Mouse (Mus musculus) ES-E14 (cell line): ENCODE measurements around the gene Rhoq. TPM values are rescaled to one million over a fixed set of nuclear protein-coding genes. Genes with fewer than 3 reads are reported as not detected.

Source experiments
- DNase-seq: peaks from one replicate; pipeline ENCODE4 v3.0.0-alpha.2; 2013; ENCODE audit warnings: low read depth, low spot score
- H3K27ac ChIP-seq: 2 replicates; pipeline ENCODE4 v1.5.1; 2012; ENCODE audit warnings: low read depth, mild to moderate bottlenecking, low read length, moderate library complexity, mixed read lengths; ENCODE audit not compliant: poor library complexity, insufficient read depth, severe bottlenecking
- H3K36me3 ChIP-seq: 2 replicates; pipeline ENCODE4 v1.6.1; 2012; ENCODE audit warnings: mild to moderate bottlenecking, low read length, moderate library complexity, mixed read lengths; ENCODE audit not compliant: control insufficient read depth, poor library complexity, insufficient read depth, severe bottlenecking
- H3K4me1 ChIP-seq, 2 experiments: fragments of 150-350 bp in 1 of 2; sonication (generic) in 1 of 2; 2 replicates each; pipeline ENCODE4 v1.6.1; 2012; ENCODE audit warnings: low read length in 2 of 2, mild to moderate bottlenecking in 1 of 2, mixed read lengths in 1 of 2; ENCODE audit not compliant: control insufficient read depth in 2 of 2, insufficient read depth in 2 of 2, poor library complexity in 1 of 2
- H3K4me3 ChIP-seq, 2 experiments: fragments of 150-350 bp in 1 of 2; sonication (generic) in 1 of 2; 2 replicates each; pipeline ENCODE4 v1.5.1; 2012; ENCODE audit warnings: low read length in 2 of 2, low read depth in 1 of 2, mild to moderate bottlenecking in 1 of 2, mixed read lengths in 1 of 2; ENCODE audit not compliant: insufficient read depth in 1 of 2, poor library complexity in 1 of 2, severe bottlenecking in 1 of 2
- H3K9ac ChIP-seq: 2 replicates; pipeline ENCODE4 v1.6.1; 2012; ENCODE audit warnings: low read depth, mild to moderate bottlenecking, low read length, mixed read lengths; ENCODE audit not compliant: poor library complexity, insufficient read depth, severe bottlenecking
- H3K9me3 ChIP-seq: fragments of 150-350 bp; sonication (generic); 2 replicates; pipeline ENCODE4 v1.6.1; 2012; ENCODE audit warnings: low read depth, mild to moderate bottlenecking, low read length; ENCODE audit not compliant: control insufficient read depth, insufficient read depth
- CHD2 ChIP-seq: IDR thresholded peaks from 2 replicates; pipeline ENCODE4 v1.6.1; 2014; ENCODE audit warnings: mild to moderate bottlenecking, low read depth, low read length, inconsistent platforms
- HCFC1 ChIP-seq: IDR thresholded peaks from 2 replicates; pipeline ENCODE4 v1.6.1; 2012; ENCODE audit warnings: low read length, inconsistent platforms, borderline replicate concordance; ENCODE audit not compliant: insufficient read depth
- MAFK ChIP-seq: IDR thresholded peaks from 2 replicates; pipeline ENCODE4 v1.6.1; 2014; ENCODE audit warnings: mild to moderate bottlenecking, low read depth, low read length, inconsistent platforms; ENCODE audit not compliant: insufficient read depth
- ZC3H11A ChIP-seq: IDR thresholded peaks from 2 replicates; pipeline ENCODE4 v1.6.1; 2012; ENCODE audit warnings: low read depth, mild to moderate bottlenecking, inconsistent platforms, low read length, borderline replicate concordance
- ZNF384 ChIP-seq: IDR thresholded peaks from 2 replicates; pipeline ENCODE4 v1.6.1; 2012; ENCODE audit warnings: low read depth, low read length, inconsistent platforms
- in situ Hi-C, 2 experiments: fragments of 600-800 bp; cut with MboI; formaldehyde crosslinking; loops; one replicate each; pipeline ENCODE4 v1.15.1; 2025; ENCODE audit warnings: low sequenced_read_pairs in 2 of 2, inconsistent platforms in 1 of 2; ENCODE audit not compliant: unreplicated experiment in 2 of 2
- total RNA-seq: library from RNA; depleted of rRNA; stranded (reverse); fragments of 300-350 nt; gene quantifications from 2 replicates; pipeline ENCODE4 v1.2.3, GENCODE M21; 2012

Rhoq gene
- total RNA-seq, 1 experiment: 5.9 TPM

DNA sequence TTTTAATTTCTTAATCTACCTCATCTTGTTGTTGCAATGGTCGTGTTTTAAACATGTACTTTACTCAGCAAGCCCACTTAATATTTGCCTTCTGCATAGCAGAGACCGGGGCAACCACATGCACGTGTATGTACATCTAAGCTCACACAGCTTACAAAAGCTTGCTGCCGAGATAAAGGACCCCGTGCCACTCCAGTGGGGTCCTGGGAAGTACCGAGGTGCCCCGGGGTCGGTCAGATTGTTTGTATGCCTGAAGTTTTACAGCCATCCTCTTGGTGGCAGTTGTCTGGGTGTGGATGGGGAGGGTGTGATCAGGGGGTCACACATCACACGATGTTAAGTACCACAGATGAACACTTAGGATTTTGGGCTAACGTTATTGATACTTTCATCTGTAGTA lies 3.2 kb downstream of the Rhoq start:
- no peak for DNase-seq
- Histone ChIP-seq H3K9me3 (no peaks in the 10 kb centered on the region), H3K4me1 (peaks cover 0 to 11% of the 10 kb centered on the region in 2 experiments; a peak in 2 of 4 replicates), H3K9ac (no peak overlapping the region), H3K36me3 (peaks cover 4% of the 10 kb centered on the region; the same call in 1 of the 2 replicates), H3K4me3 (no peak overlapping the region), H3K27ac (no peak overlapping the region)
- in situ Hi-C loops: no loop called here
- TF ChIP-seq MAFK: no peak

DNA sequence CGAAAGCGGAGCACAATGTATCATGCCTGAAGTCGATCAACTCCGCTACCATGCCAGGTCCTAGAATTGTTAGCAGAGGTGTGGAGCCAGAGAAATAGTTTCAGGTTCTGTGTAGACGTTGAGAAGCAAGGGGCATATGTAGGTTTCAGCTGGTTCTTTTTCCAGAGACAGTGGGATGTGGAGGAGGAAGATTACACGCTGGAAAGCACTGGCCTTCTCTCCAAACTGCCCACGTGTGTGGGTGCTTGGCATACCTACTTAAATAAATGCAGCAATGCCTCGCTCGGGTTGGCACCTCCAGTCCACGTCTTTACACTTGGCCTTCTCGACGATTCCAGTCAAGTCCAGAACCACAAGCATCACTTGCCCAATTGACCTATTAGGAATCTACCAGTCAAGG lies 4.2 kb downstream of the Rhoq start:
- Histone ChIP-seq H3K9ac (no peak overlapping the region), H3K4me1 (peaks cover 0 to 8% of the 10 kb centered on the region in 2 experiments; a peak in 2 of 4 replicates), H3K4me3 (no peak overlapping the region), H3K36me3 (peaks cover 4% of the 10 kb centered on the region; the same call in 1 of the 2 replicates), H3K27ac (no peak overlapping the region), H3K9me3 (no peaks in the 10 kb centered on the region)
- TF ChIP-seq HCFC1: no peak
- no peak for TF ChIP-seq ZC3H11A
- no peak for TF ChIP-seq CHD2
- no peak for TF ChIP-seq ZNF384
- no peak for TF ChIP-seq MAFK
- no peak for DNase-seq
- in situ Hi-C loops: no loop called here

DNA sequence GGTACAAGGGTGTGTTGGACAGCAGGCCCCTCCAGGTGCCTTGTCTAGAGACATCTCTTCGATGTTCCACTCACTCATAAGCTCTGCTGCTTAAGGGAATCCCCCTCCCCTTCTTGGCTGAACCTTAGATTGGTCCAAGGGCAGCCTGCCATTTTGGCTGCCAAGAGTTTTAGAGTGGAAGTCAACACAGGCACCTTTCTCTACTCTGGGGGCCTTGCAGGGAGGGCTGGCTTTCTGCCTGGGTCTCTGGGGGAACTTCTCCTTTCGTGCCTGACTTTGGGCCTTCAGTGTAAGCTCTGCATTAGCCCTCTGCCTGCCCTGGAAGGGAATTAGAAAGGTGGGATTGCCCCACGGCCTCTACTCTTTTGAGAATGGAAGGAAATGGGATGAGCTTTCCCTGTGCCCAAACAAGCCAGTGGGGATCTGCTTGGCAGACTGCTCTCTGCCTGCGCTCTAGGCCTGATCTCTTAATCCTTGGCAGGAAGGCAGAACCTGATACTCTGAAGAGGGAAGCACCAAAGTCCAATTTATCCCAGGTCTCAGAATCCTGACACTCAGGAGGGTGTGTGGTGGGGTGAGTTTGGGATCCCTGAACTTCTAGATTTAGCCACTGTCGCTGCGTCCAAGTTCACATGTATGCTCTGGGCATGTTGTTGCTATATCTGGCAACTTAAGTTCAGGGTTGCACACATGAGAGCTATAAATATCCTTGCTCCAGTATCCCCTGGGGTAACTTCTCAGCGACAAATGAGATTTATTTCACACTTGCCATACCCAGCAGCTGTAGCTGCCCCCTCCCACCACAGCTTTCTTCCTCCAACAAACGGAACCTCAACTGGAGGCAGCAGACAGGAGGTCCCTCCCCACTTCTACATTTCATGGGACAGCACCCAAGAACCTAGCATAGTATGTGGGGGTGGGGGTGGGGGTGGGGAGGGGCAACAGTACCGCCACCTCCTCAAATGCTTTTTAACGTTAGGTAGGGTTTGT lies 4.9 kb downstream of the Rhoq start:
- no peak overlapping the region for H3K27ac ChIP-seq

DNA sequence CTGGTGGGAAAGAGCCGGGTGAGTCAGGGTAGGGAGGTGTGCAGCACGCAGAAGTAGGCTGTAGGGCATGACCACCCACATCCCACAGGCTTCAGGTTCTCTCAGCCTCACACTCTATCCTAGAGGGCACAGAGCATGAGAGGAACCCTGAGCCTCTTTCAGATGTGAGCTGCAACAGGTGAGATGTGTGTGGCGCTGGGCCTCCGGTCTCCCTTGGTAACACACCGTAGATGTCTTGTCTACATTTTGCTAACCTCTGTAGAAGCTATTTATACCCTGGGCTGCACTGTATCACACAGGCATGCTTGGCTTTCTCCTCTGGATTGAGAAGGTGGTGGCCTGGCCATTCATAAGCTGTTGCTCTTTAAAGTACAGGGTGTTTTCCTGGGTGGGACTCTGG lies 5.7 kb downstream of the Rhoq start:
- Histone ChIP-seq H3K27ac (no peak overlapping the region), H3K36me3 (peaks cover 8% of the 10 kb centered on the region; the same call in 1 of the 2 replicates), H3K9me3 (no peaks in the 10 kb centered on the region), H3K4me1 (peaks cover 0 to 7% of the 10 kb centered on the region in 2 experiments; a peak in 2 of 4 replicates), H3K9ac (no peak overlapping the region), H3K4me3 (no peak overlapping the region)
- TF ChIP-seq CHD2 (no peak), HCFC1 (no peak), ZNF384 (no peak), ZC3H11A (no peak), MAFK (no peak)
- in situ Hi-C loops: no loop called here
- no peak for DNase-seq

More for the DNA sequence above, 4.9 kb downstream of the Rhoq start:
- in situ Hi-C loops: no loop called here
- TF ChIP-seq CHD2 (no peak), ZNF384 (no peak), HCFC1 (no peak), MAFK (no peak), ZC3H11A (no peak)
- H3K4me3 ChIP-seq: no peak overlapping the region
- no peak overlapping the region for H3K9ac ChIP-seq
- DNase-seq: no peak
- H3K9me3 ChIP-seq: no peaks in the 10 kb centered on the region
- peaks cover 6% of the 10 kb centered on the region; the same call in 1 of the 2 replicates for H3K36me3 ChIP-seq
- H3K4me1 ChIP-seq: peaks cover 0 to 7% of the 10 kb centered on the region in 2 experiments; a peak in 2 of 4 replicates

DNA sequence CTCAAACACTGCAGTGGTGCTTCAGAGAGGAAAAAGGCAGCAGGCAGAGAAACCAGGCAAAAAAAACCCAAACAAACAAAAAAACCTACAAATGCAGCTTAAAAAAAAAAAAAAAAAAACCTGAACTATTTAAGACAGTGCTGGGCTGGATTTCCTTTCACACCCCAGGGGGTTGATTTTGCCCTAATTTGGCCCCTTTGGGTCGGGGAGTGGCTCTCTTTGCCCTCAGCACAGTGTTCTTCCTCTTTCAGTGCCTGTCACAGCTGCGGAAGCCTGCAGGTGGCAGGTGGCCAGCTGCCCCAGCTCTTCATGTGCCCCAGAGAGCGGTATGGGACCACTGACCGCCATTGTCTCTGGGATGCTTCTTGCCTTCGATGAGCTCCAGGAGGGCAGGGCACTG lies 6.7 kb downstream of the Rhoq start:
- Histone ChIP-seq H3K36me3 (peaks cover 8% of the 10 kb centered on the region; the same call in 1 of the 2 replicates), H3K27ac (no peak overlapping the region), H3K4me1 (peaks cover 0 to 5% of the 10 kb centered on the region in 2 experiments; a peak in 2 of 4 replicates), H3K4me3 (no peak overlapping the region), H3K9me3 (no peaks in the 10 kb centered on the region), H3K9ac (no peak overlapping the region)
- in situ Hi-C loops: no loop called here
- no peak for DNase-seq
- no peak for TF ChIP-seq HCFC1
- no peak for TF ChIP-seq ZC3H11A
- TF ChIP-seq MAFK: no peak
- no peak for TF ChIP-seq ZNF384
- no peak for TF ChIP-seq CHD2
